Mouse (Mus musculus) midbrain, embryonic 13.5 days (tissue): ENCODE results near the gene Cpsf3. TPM values are rescaled to one million over a fixed set of nuclear protein-coding genes. Genes with fewer than 3 reads are reported as not detected.

Experiments
- ATAC-seq: fragments of 200-750 bp; cut with Nextera tagmentation; 2 replicates; pipeline ENCODE4 v1.8.0; 2017; ENCODE audit warnings: mild to moderate bottlenecking, moderate TSS enrichment, moderate library complexity
- H3K27ac ChIP-seq: fragments of 300-500 bp; sonication (generic); 2 replicates; pipeline ENCODE4 v1.5.1; 2015; ENCODE audit warnings: inconsistent platforms, mild to moderate bottlenecking, moderate library complexity
- H3K27me3 ChIP-seq: fragments of 300-500 bp; sonication (generic); 2 replicates; pipeline ENCODE4 v1.6.1; 2015; ENCODE audit warnings: mild to moderate bottlenecking, inconsistent platforms
- H3K36me3 ChIP-seq: fragments of 300-500 bp; sonication (generic); 2 replicates; pipeline ENCODE4 v1.6.1; 2015; ENCODE audit warnings: mild to moderate bottlenecking, inconsistent platforms
- H3K4me1 ChIP-seq: fragments of 300-500 bp; sonication (generic); replicated peaks from 2 replicates; pipeline ENCODE4 v1.6.1; 2015; ENCODE audit warnings: inconsistent platforms
- H3K4me2 ChIP-seq: fragments of 300-500 bp; sonication (generic); replicated peaks from 2 replicates; pipeline ENCODE4 v1.6.1; 2015; ENCODE audit warnings: moderate library complexity, mild to moderate bottlenecking, inconsistent platforms
- H3K4me3 ChIP-seq: fragments of 300-500 bp; sonication (generic); replicated peaks from 2 replicates; pipeline ENCODE4 v1.5.1; 2015; ENCODE audit warnings: mild to moderate bottlenecking, inconsistent platforms
- H3K9ac ChIP-seq: fragments of 300-500 bp; sonication (generic); replicated peaks from 2 replicates; pipeline ENCODE4 v1.6.1; 2015; ENCODE audit warnings: mild to moderate bottlenecking, inconsistent platforms
- H3K9me3 ChIP-seq: fragments of 300-500 bp; sonication (generic); 2 replicates; pipeline ENCODE4 v1.6.1; 2016; ENCODE audit warnings: mild to moderate bottlenecking, inconsistent platforms
- WGBS: fragments of 180-500 bp; shearing (Covaris S2); methylation state at CpG from one replicate; pipeline ENCODE4 v1.1.7; 2015; 5-methylcytosine and 5-hydroxymethylcytosine counted together
- polyA plus RNA-seq: library from polyadenylated mRNA; unstranded; fragments of >200 nt; fragmentation: Nextera tagmentation; extraction: Ambion mirVana; gene quantifications from 2 replicates; pipeline ENCODE4 v1.2.1, GENCODE M21; 2015

The Cpsf3 gene
- polyA plus RNA-seq, 1 experiment from 2014 or later = 116 TPM

GRCm38 (mm10) chr12:21301932-21302331, 16.7 kb downstream of the Cpsf3 start:
- ATAC-seq = no peak
- H3K4me3 ChIP-seq = no peak overlapping the region
- H3K36me3 ChIP-seq = peaks cover 85% of the 10 kb centered on the region
- no peaks in the 10 kb centered on the region for H3K4me1 ChIP-seq
- no peak overlapping the region for H3K4me2 ChIP-seq
- H3K9me3 ChIP-seq = no peaks in the 10 kb centered on the region
- no peaks in the 10 kb centered on the region for H3K27me3 ChIP-seq
- no peak overlapping the region for H3K27ac ChIP-seq
- WGBS = 95% methylated on average over 8 of the region's 8 CpGs
- H3K9ac ChIP-seq = no peak overlapping the region

- WGBS = 81% methylated on average over 5 of the region's 5 CpGs
- H3K4me2 ChIP-seq = no peak overlapping the region
- no peak overlapping the region for H3K4me3 ChIP-seq
- peaks cover 85% of the 10 kb centered on the region for H3K36me3 ChIP-seq
- H3K4me1 ChIP-seq = no peaks in the 10 kb centered on the region
- H3K9ac ChIP-seq = no peak overlapping the region
- no peaks in the 10 kb centered on the region for H3K9me3 ChIP-seq
- H3K27ac ChIP-seq = no peak overlapping the region
- H3K27me3 ChIP-seq = no peaks in the 10 kb centered on the region
- no peak for ATAC-seq
Measured at GRCm38 (mm10) chr12:21302361-21302783, 17.2 kb downstream of the Cpsf3 start.

- no peak overlapping the region for H3K4me3 ChIP-seq
- H3K27ac ChIP-seq = no peak overlapping the region
- no peaks in the 10 kb centered on the region for H3K9me3 ChIP-seq
- no peak for ATAC-seq
- no peak overlapping the region for H3K4me2 ChIP-seq
- H3K4me1 ChIP-seq = no peaks in the 10 kb centered on the region
- peaks cover 90% of the 10 kb centered on the region for H3K36me3 ChIP-seq
- H3K27me3 ChIP-seq = no peaks in the 10 kb centered on the region
- 95% methylated on average over 4 of the region's 4 CpGs for WGBS
- no peak overlapping the region for H3K9ac ChIP-seq
Measured at GRCm38 (mm10) chr12:21305741-21306140, 20.6 kb downstream of the Cpsf3 start.

GRCm38 (mm10) chr12:21306721-21307120, 21.5 kb downstream of the Cpsf3 start:
- no peak for ATAC-seq
- Histone ChIP-seq H3K4me2 (no peak overlapping the region), H3K27ac (no peak overlapping the region), H3K27me3 (no peaks in the 10 kb centered on the region), H3K4me3 (no peak overlapping the region), H3K9ac (no peak overlapping the region), H3K36me3 (peaks cover 91% of the 10 kb centered on the region), H3K4me1 (no peaks in the 10 kb centered on the region), H3K9me3 (no peaks in the 10 kb centered on the region)
- 93% methylated on average over 4 of the region's 4 CpGs for WGBS

- Histone ChIP-seq H3K4me1 (peaks cover 2% of the 10 kb centered on the region; the same call in 1 of the 2 replicates), H3K27ac (no peak overlapping the region)
- 87% methylated on average over 5 of the region's 5 CpGs for WGBS
Measured at GRCm38 (mm10) chr12:21312201-21312600, 27.0 kb downstream of the Cpsf3 start.

GRCm38 (mm10) chr12:21315923-21316868, 31.0 kb downstream of the Cpsf3 start, which contains the start of gene Iah1:
Iah1 (plus strand) TSS chr12:21316389.
- Histone ChIP-seq H3K4me1 (peaks cover 5% of the 10 kb centered on the region; the same call in 1 of the 2 replicates), H3K4me2 (peak within 1 kb of the TSS; percentile 72), H3K9me3 (no peaks in the 10 kb centered on the region), H3K27ac (peak within 1 kb of the TSS; percentile 51; the same call in 1 of the 2 replicates), H3K9ac (peak within 1 kb of the TSS; percentile 74), H3K36me3 (peaks cover 45% of the 10 kb centered on the region), H3K4me3 (peak within 1 kb of the TSS; percentile 67), H3K27me3 (no peaks in the 10 kb centered on the region)
- ATAC-seq = peak; percentile 91
- WGBS = 3% methylated on average over 59 of the region's 59 CpGs

More at GRCm38 (mm10) chr12:21312201-21312600, 27.0 kb downstream of the Cpsf3 start:
- Histone ChIP-seq H3K9me3 (no peaks in the 10 kb centered on the region), H3K36me3 (peaks cover 79% of the 10 kb centered on the region), H3K9ac (no peak overlapping the region), H3K27me3 (no peaks in the 10 kb centered on the region), H3K4me3 (no peak overlapping the region), H3K4me2 (no peak overlapping the region)
- no peak for ATAC-seq

GRCm38 (mm10) chr12:21316869-21317265, 31.7 kb downstream of the Cpsf3 start:
- WGBS = 34% methylated on average over 7 of the region's 7 CpGs
- Histone ChIP-seq H3K27me3 (no peaks in the 10 kb centered on the region), H3K4me3 (peak overlapping the region; percentile 67), H3K27ac (no peak overlapping the region), H3K9me3 (no peaks in the 10 kb centered on the region), H3K4me2 (peak overlapping the region; percentile 72), H3K4me1 (peaks cover 5% of the 10 kb centered on the region; the same call in 1 of the 2 replicates), H3K9ac (peak overlapping the region; percentile 74), H3K36me3 (peaks cover 43% of the 10 kb centered on the region)
- no peak for ATAC-seq

GRCm38 (mm10) chr12:21318143-21318895, 33.1 kb downstream of the Cpsf3 start:
- 77% methylated on average over 12 of the region's 12 CpGs for WGBS

GRCm38 (mm10) chr12:21320317-21320716, 35.1 kb downstream of the Cpsf3 start:
- no peak for ATAC-seq
- WGBS = 93% methylated on average over 4 of the region's 4 CpGs

More at GRCm38 (mm10) chr12:21318143-21318895, 33.1 kb downstream of the Cpsf3 start:
- Histone ChIP-seq H3K36me3 (peaks cover 44% of the 10 kb centered on the region), H3K4me2 (no peak overlapping the region), H3K9me3 (no peaks in the 10 kb centered on the region), H3K4me3 (no peak overlapping the region), H3K27ac (no peak overlapping the region), H3K27me3 (no peaks in the 10 kb centered on the region), H3K4me1 (peaks cover 5% of the 10 kb centered on the region; the same call in 1 of the 2 replicates), H3K9ac (no peak overlapping the region)
- no peak for ATAC-seq

GRCm38 (mm10) chr12:21321170-21321569, 36.0 kb downstream of the Cpsf3 start:
- H3K4me2 ChIP-seq = no peak overlapping the region
- no peak overlapping the region for H3K4me3 ChIP-seq
- peaks cover 5% of the 10 kb centered on the region; the same call in 1 of the 2 replicates for H3K4me1 ChIP-seq
- 84% methylated on average over 9 of the region's 9 CpGs for WGBS
- no peaks in the 10 kb centered on the region for H3K27me3 ChIP-seq
- H3K27ac ChIP-seq = no peak overlapping the region
- ATAC-seq = no peak
- peaks cover 47% of the 10 kb centered on the region for H3K36me3 ChIP-seq
- H3K9me3 ChIP-seq = no peaks in the 10 kb centered on the region
- no peak overlapping the region for H3K9ac ChIP-seq

More at GRCm38 (mm10) chr12:21320317-21320716, 35.1 kb downstream of the Cpsf3 start:
- Histone ChIP-seq H3K27ac (no peak overlapping the region), H3K27me3 (no peaks in the 10 kb centered on the region), H3K36me3 (peaks cover 39% of the 10 kb centered on the region), H3K4me3 (no peak overlapping the region), H3K9me3 (no peaks in the 10 kb centered on the region), H3K4me1 (peaks cover 5% of the 10 kb centered on the region; the same call in 1 of the 2 replicates), H3K9ac (no peak overlapping the region), H3K4me2 (no peak overlapping the region)

- Histone ChIP-seq H3K9me3 (no peaks in the 10 kb centered on the region), H3K36me3 (peaks cover 57% of the 10 kb centered on the region), H3K4me3 (no peak overlapping the region), H3K4me1 (peaks cover 2% of the 10 kb centered on the region; the same call in 1 of the 2 replicates), H3K4me2 (no peak overlapping the region), H3K27ac (no peak overlapping the region), H3K9ac (no peak overlapping the region), H3K27me3 (no peaks in the 10 kb centered on the region)
- no peak for ATAC-seq
- 88% methylated on average over 4 of the region's 4 CpGs for WGBS
Measured at GRCm38 (mm10) chr12:21322296-21322695, 37.1 kb downstream of the Cpsf3 start.
